Mouse (Mus musculus) limb, embryonic 14.5 days (tissue): ENCODE measurements around the gene Rps6kc1. TPM values are rescaled to one million over a fixed set of nuclear protein-coding genes. Genes with fewer than 3 reads are reported as not detected.

Source experiments
- ATAC-seq: fragments of 200-750 bp; cut with Nextera tagmentation; 2 replicates; pipeline ENCODE4 v1.8.0; 2017; ENCODE audit warnings: low read depth, moderate number of reproducible peaks, moderate TSS enrichment; ENCODE audit not compliant: low FRiP score
- DNase-seq: peaks from one replicate; pipeline ENCODE4 v3.0.0-alpha.2; 2015; ENCODE audit warnings: low spot score
- H3K27ac ChIP-seq: fragments of 300-500 bp; sonication (generic); replicated peaks from 2 replicates; pipeline ENCODE4 v1.5.1; 2014; ENCODE audit warnings: low read depth, mild to moderate bottlenecking, low read length, moderate library complexity, mixed read lengths
- H3K27me3 ChIP-seq: fragments of 300-500 bp; sonication (generic); 2 replicates; pipeline ENCODE4 v1.6.1; 2014; ENCODE audit warnings: low read length, mixed read lengths; ENCODE audit not compliant: control insufficient read depth, insufficient read depth
- H3K36me3 ChIP-seq: fragments of 300-500 bp; sonication (generic); 2 replicates; pipeline ENCODE4 v1.6.1; 2014; ENCODE audit warnings: mild to moderate bottlenecking, low read length, moderate library complexity, mixed read lengths; ENCODE audit not compliant: control insufficient read depth, insufficient read depth
- H3K4me1 ChIP-seq: fragments of 300-500 bp; sonication (generic); 2 replicates; pipeline ENCODE4 v1.6.1; 2014; ENCODE audit warnings: antibody characterized with exemption, low read length, mixed read lengths; ENCODE audit not compliant: control insufficient read depth, insufficient read depth
- H3K4me2 ChIP-seq: fragments of 300-500 bp; sonication (generic); replicated peaks from 2 replicates; pipeline ENCODE4 v1.6.1; 2014; ENCODE audit warnings: low read depth, mild to moderate bottlenecking, low read length, moderate library complexity; ENCODE audit not compliant: severe bottlenecking
- H3K4me3 ChIP-seq: fragments of 300-500 bp; sonication (generic); replicated peaks from 2 replicates; pipeline ENCODE4 v1.5.1; 2014; ENCODE audit warnings: low read length
- H3K9ac ChIP-seq: fragments of 300-500 bp; sonication (generic); 2 replicates; pipeline ENCODE4 v1.6.1; 2014; ENCODE audit warnings: mild to moderate bottlenecking, low read depth, low read length, moderate library complexity; ENCODE audit not compliant: severe bottlenecking
- H3K9me3 ChIP-seq: fragments of 300-500 bp; sonication (generic); 2 replicates; pipeline ENCODE4 v1.6.1; 2016; ENCODE audit warnings: low read length; ENCODE audit not compliant: control insufficient read depth
- POLR2A ChIP-seq: fragments of 200-500 bp; IDR thresholded peaks from 2 replicates; pipeline ENCODE4 v1.8.0; 2012; ENCODE audit warnings: inconsistent platforms, mild to moderate bottlenecking, moderate library complexity, borderline replicate concordance; ENCODE audit not compliant: insufficient read depth, insufficient read length; ENCODE audit errors: extremely low read depth
- WGBS: fragments of 180-500 bp; shearing (Covaris S2); extraction: QIAGEN DNeasy Blood & Tissue Kit; methylation state at CpG from one replicate; pipeline ENCODE4 v1.1.7; 2014; 5-methylcytosine and 5-hydroxymethylcytosine counted together
- polyA plus RNA-seq, 2 experiments: library from polyadenylated mRNA; depleted of rRNA in 1 of 2; stranded (reverse) in 1 of 2; unstranded in 1 of 2; fragments of >200 nt; fragmentation: Nextera tagmentation in 1 of 2; extraction: Ambion mirVana in 1 of 2; gene quantifications; 2 replicates each; pipeline versions ENCODE4 v1.2.1 to v1.2.3; 2012 to 2014

Rps6kc1 gene
- polyA plus RNA-seq, 2 experiments, result 14.7 to 17.4 TPM

DNA sequence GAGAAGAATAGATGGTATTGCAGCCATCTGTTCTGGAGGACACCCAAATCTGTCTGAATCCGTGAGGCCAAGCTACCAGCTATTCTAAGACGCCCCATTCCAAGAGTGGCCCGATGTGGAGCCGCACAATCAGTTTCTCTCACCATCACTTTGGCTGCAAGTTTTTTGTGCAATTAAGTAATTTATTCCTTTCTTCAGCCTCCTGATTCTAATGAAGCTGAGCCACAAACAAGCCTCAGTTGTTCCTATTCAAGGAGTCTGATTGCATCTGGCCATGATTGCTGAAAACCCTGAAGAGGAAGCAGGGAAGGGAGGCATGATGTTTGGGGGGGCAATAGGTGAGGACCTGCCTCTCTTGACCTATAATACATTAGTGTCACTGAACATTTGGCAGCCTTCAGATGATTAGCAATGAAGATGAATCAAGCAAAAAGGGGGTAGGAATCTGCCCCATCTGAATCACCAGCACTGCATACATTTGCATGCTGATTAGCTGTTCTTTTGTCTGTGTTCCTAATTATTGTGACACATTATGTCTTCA, 183.4 kb downstream of the Rps6kc1 start:
- H3K4me2 ChIP-seq, result no peak overlapping the region
- H3K27me3 ChIP-seq, result no peaks in the 10 kb centered on the region
- no peak for TF ChIP-seq POLR2A
- H3K9ac ChIP-seq, result no peak overlapping the region
- DNase-seq, result no peak
- H3K4me1 ChIP-seq, result peaks cover 4% of the 10 kb centered on the region
- no peak overlapping the region for H3K27ac ChIP-seq
- 74% methylated on average over 4 of the region's 4 CpGs for whole genome bisulfite sequencing
- H3K9me3 ChIP-seq, result no peaks in the 10 kb centered on the region
- H3K36me3 ChIP-seq, result no peaks in the 10 kb centered on the region
- ATAC-seq, result no peak
- H3K4me3 ChIP-seq, result no peak overlapping the region

DNA sequence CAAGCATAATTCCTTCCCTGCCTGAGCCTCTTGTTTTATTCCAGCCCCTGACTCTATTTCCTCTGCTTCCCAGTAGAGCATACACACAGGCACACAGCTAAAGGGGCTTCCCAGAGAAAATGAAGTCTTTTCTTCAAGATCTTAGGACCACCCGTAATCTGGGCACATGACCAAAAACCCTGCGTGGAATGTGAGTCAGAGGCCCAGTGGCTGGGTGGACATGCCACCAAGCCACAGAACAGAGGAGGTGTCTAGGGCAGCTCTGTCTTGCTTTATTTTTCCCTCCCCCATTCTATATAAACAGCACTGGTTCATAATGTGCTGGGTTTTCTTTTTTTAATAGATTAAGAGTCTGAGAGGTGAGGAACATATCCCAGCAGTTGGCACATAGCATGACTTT, 184.2 kb downstream of the Rps6kc1 start:
- H3K27me3 ChIP-seq, result no peaks in the 10 kb centered on the region
- no peaks in the 10 kb centered on the region for H3K36me3 ChIP-seq
- no peak for TF ChIP-seq POLR2A
- H3K4me3 ChIP-seq, result no peak overlapping the region
- H3K27ac ChIP-seq, result no peak overlapping the region
- ATAC-seq (no peak), DNase-seq (no peak)
- 60% methylated on average over 2 of the region's 2 CpGs for WGBS
- peaks cover 4% of the 10 kb centered on the region for H3K4me1 ChIP-seq
- no peaks in the 10 kb centered on the region for H3K9me3 ChIP-seq
- H3K4me2 ChIP-seq, result no peak overlapping the region
- H3K9ac ChIP-seq, result no peak overlapping the region

DNA sequence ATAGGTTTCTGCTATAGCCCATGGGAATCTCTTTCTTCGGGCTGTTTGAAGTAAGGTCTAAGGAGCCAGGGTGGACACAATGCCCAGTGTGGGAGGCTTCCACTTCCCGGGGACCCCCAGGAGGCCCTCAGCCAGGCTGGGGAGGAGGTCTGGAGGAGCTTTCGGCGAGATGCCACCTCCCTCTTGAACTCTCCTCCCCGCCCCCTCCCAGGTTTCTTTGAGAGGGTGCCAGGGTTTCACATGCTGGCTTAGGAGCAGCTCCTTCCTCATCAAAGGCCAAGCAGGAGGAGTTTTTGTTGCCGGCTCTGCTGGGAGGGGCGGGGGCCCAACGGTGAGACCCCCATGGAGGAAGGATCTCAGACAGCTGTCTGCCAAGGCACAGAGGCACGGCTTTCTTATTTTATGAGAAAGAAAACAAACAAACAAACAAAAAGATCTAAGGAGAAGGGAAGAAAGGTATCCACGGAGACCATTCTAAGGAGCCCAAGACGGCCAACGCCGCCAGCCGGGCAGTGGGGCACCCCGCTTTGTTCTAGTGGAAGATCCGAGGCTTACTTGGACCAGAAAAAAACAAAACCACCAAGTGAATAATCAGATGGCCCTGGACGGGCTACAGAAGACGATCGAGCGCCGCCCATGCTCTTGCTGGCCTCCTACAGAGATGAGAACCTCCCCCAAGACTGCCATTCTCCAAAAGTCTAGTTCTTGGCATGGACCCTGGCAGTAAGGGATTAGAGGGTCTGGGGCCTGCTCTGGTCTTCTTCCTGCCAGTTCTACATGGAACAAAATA, 186.8 kb downstream of the Rps6kc1 start:
- no peak for DNase-seq
- no peak for ATAC-seq
- Histone ChIP-seq H3K36me3 (no peaks in the 10 kb centered on the region), H3K9me3 (no peaks in the 10 kb centered on the region), H3K4me2 (no peak overlapping the region), H3K4me3 (no peak overlapping the region), H3K4me1 (peaks cover 4% of the 10 kb centered on the region), H3K9ac (no peak overlapping the region), H3K27ac (no peak overlapping the region), H3K27me3 (no peaks in the 10 kb centered on the region)
- WGBS, result 54% methylated on average over 21 of the region's 21 CpGs
- TF ChIP-seq POLR2A, result no peak

DNA sequence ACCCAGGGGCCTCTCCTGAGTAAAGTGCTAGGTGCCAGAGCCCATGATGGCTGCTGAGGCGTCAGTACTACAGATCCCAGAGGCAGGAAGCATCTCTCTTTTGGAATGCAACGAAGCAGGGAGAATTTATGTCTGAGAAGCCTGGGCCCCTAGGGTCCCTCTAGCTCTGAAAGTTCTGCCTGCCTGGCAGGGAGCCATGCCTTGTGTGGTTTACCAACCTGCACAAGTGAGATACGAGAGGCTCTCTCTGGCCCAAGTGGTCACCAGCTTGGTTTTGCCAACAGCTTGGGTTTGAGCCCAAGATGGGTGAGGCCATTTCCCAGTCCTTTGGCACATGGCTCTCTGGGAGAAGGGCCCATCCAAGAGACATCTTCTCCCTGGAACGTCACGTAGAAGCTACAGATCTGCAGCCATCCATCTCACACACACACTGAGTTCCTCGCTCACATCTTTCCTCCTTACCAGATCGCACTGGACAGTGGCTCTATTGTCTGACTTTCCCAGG, 187.6 kb downstream of the Rps6kc1 start:
- WGBS, result 78% methylated on average over 7 of the region's 7 CpGs
- ATAC-seq (no peak), DNase-seq (no peak)
- H3K27ac ChIP-seq, result no peak overlapping the region
- peaks cover 4% of the 10 kb centered on the region for H3K4me1 ChIP-seq
- H3K9me3 ChIP-seq, result no peaks in the 10 kb centered on the region
- H3K36me3 ChIP-seq, result no peaks in the 10 kb centered on the region
- no peak for TF ChIP-seq POLR2A
- H3K4me3 ChIP-seq, result no peak overlapping the region
- H3K9ac ChIP-seq, result no peak overlapping the region
- no peaks in the 10 kb centered on the region for H3K27me3 ChIP-seq
- H3K4me2 ChIP-seq, result no peak overlapping the region

DNA sequence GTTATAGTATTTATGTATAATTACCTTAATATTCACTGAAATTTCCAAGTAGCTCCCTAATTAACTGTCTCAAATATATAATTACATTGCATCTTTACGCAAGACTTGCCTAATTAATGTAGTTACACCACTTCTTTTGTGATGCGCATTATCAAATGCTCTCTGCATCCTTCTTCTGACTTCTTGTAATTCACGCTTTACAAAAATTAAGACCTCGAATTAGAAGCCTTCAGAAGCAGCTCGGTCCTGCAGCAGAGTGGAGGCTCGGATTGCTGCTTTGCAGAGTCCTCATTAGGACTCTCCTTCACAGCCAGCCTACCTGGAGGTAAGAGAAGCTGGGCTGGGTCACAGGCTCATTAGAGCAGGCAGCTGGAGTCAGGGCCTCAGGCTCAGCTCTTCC, 197.7 kb downstream of the Rps6kc1 start:
- Histone ChIP-seq H3K9me3 (no peaks in the 10 kb centered on the region), H3K27me3 (no peaks in the 10 kb centered on the region), H3K36me3 (no peaks in the 10 kb centered on the region), H3K4me2 (no peak overlapping the region), H3K27ac (no peak overlapping the region), H3K9ac (no peak overlapping the region), H3K4me1 (no peaks in the 10 kb centered on the region), H3K4me3 (no peak overlapping the region)
- no peak for ATAC-seq
- TF ChIP-seq POLR2A, result no peak
- no peak for DNase-seq
- WGBS, result 53% methylated on average over 6 of the region's 6 CpGs
